Mouse (Mus musculus) forebrain, embryonic 14.5 days (tissue): ENCODE results near the gene Sez6l2. TPM values are rescaled to one million over a fixed set of nuclear protein-coding genes. Genes with fewer than 3 reads are reported as not detected.
A peak's percentile ranks its signal among the peaks of the same experiment; 100 is the strongest.

ENCODE experiments used
- ATAC-seq: fragments of 200-750 bp; cut with Nextera tagmentation; 2 replicates; pipeline ENCODE4 v1.8.0; 2017; ENCODE audit warnings: mild to moderate bottlenecking, moderate library complexity
- DNase-seq: peaks from one replicate; pipeline ENCODE4 v3.0.0-alpha.2; 2015; ENCODE audit warnings: low spot score
- H3K27ac ChIP-seq: fragments of 300-500 bp; sonication (generic); 2 replicates; pipeline ENCODE4 v1.5.1; 2014; ENCODE audit warnings: low read depth, mild to moderate bottlenecking, control low read depth, low read length, moderate library complexity
- H3K27me3 ChIP-seq: fragments of 300-500 bp; sonication (generic); replicated peaks from 2 replicates; pipeline ENCODE4 v1.6.1; 2014; ENCODE audit warnings: low read length, control low read depth, mixed read lengths; ENCODE audit not compliant: control insufficient read depth, insufficient read depth
- H3K36me3 ChIP-seq: fragments of 300-500 bp; sonication (generic); 2 replicates; pipeline ENCODE4 v1.6.1; 2014; ENCODE audit warnings: low read length, control low read depth; ENCODE audit not compliant: control insufficient read depth, insufficient read depth
- H3K4me1 ChIP-seq: fragments of 300-500 bp; sonication (generic); 2 replicates; pipeline ENCODE4 v1.6.1; 2014; ENCODE audit warnings: antibody characterized with exemption, low read length, control low read depth; ENCODE audit not compliant: control insufficient read depth, insufficient read depth
- H3K4me2 ChIP-seq: fragments of 300-500 bp; sonication (generic); 2 replicates; pipeline ENCODE4 v1.6.1; 2014; ENCODE audit warnings: mild to moderate bottlenecking, control low read depth, low read length
- H3K4me3 ChIP-seq: fragments of 300-500 bp; sonication (generic); 2 replicates; pipeline ENCODE4 v1.5.1; 2014; ENCODE audit warnings: low read depth, low read length, control low read depth
- H3K9ac ChIP-seq: fragments of 300-500 bp; sonication (generic); 2 replicates; pipeline ENCODE4 v1.6.1; 2014; ENCODE audit warnings: mild to moderate bottlenecking, low read length, control low read depth, moderate library complexity
- H3K9me3 ChIP-seq: fragments of 300-500 bp; sonication (generic); replicated peaks from 2 replicates; pipeline ENCODE4 v1.6.1; 2016; ENCODE audit warnings: low read length, control low read depth, mixed read lengths; ENCODE audit not compliant: control insufficient read depth
- WGBS: fragments of 180-500 bp; shearing (Covaris S2); extraction: QIAGEN DNeasy Blood & Tissue Kit; methylation state at CpG from one replicate; pipeline ENCODE4 v1.1.7; 2014; 5-methylcytosine and 5-hydroxymethylcytosine counted together
- polyA plus RNA-seq: library from polyadenylated mRNA; unstranded; fragments of >200 nt; fragmentation: Nextera tagmentation; extraction: Ambion mirVana; gene quantifications from 2 replicates; pipeline ENCODE4 v1.2.1, GENCODE M21; 2014

Sez6l2 gene
- polyA plus RNA-seq, 1 experiment from 2014 or later = 34.6 TPM

- WGBS = 80% methylated on average over 11 of the region's 11 CpGs
- Histone ChIP-seq H3K4me2 (peak within 1 kb of the TSS; percentile 96; the same call in 1 of the 2 replicates), H3K27ac (no peak within 1 kb of the TSS), H3K4me3 (peak within 1 kb of the TSS; percentile 73), H3K4me1 (peaks cover 22% of the 10 kb centered on the region), H3K27me3 (no peaks in the 10 kb centered on the region), H3K36me3 (peaks cover 38% of the 10 kb centered on the region), H3K9ac (peak within 1 kb of the TSS; percentile 41), H3K9me3 (no peaks in the 10 kb centered on the region)
- ATAC-seq = no peak
- DNase-seq = no peak
Measured at GRCm38 (mm10) chr7:127014320-127014719, 64.0 kb downstream of the Sez6l2 start, which contains the start of gene Mvp. Gene Mvp, minus strand, starts transcription at chr7:127014621.

- Histone ChIP-seq H3K27me3 (no peaks in the 10 kb centered on the region), H3K27ac (no peak overlapping the region), H3K4me1 (peaks cover 24% of the 10 kb centered on the region), H3K36me3 (peaks cover 38% of the 10 kb centered on the region), H3K9ac (0 out of 2 replicates have a peak overlapping the region, but pooled peaks have one; percentile 25), H3K9me3 (no peaks in the 10 kb centered on the region), H3K4me3 (no peak overlapping the region), H3K4me2 (no peak overlapping the region)
- ATAC-seq (no peak), DNase-seq (no peak)
- WGBS = 90% methylated on average over 12 of the region's 12 CpGs
Measured at GRCm38 (mm10) chr7:127014993-127015392, 64.6 kb downstream of the Sez6l2 start.

DNA sequence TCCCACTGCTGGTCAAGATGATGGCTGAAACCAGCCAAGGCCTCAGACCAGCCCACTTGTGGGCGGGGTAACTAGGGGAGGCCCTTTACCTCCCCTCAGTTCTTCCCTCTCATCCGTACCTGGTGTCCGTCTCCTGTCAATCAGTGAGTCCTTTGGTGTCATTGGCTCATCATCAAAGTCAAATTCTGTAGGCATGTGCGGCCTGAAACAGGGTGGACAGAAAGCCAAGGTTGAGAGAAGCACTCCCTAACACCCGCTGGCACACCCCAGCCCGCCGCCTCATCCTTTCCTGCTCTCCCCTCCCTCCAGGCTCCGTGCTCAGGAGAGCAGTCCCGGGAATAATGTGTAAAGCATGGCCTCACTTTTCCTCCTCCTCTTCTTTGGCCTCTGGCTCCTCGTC lies 65.7 kb downstream of the Sez6l2 start:
- Histone ChIP-seq H3K4me3 (peak overlapping the region; percentile 73), H3K9ac (peak overlapping the region; percentile 88), H3K27ac (peak overlapping the region; percentile 93), H3K4me2 (peak overlapping the region; percentile 96), H3K4me1 (peaks cover 30% of the 10 kb centered on the region), H3K27me3 (no peaks in the 10 kb centered on the region), H3K9me3 (no peaks in the 10 kb centered on the region), H3K36me3 (peaks cover 38% of the 10 kb centered on the region)
- DNase-seq (peak; percentile 37), ATAC-seq (no peak)
- WGBS = 3% methylated on average over 10 of the region's 10 CpGs

GRCm38 (mm10) chr7:127016481-127016485 lies 65.9 kb downstream of the Sez6l2 start, which contains the start of gene Pagr1b:
Gene Pagr1b, minus strand, starts transcription at chr7:127016484.
- Histone ChIP-seq H3K9ac (peak within 1 kb of the TSS; percentile 88), H3K4me2 (peak within 1 kb of the TSS; percentile 96), H3K9me3 (no peaks in the 10 kb centered on the region), H3K27me3 (no peaks in the 10 kb centered on the region), H3K4me3 (peak within 1 kb of the TSS; percentile 73), H3K27ac (peak within 1 kb of the TSS; percentile 93), H3K36me3 (peaks cover 38% of the 10 kb centered on the region), H3K4me1 (peaks cover 31% of the 10 kb centered on the region)
- ATAC-seq (no peak), DNase-seq (no peak)

- Histone ChIP-seq H3K9me3 (no peaks in the 10 kb centered on the region), H3K9ac (peak overlapping the region; percentile 88), H3K27me3 (no peaks in the 10 kb centered on the region), H3K27ac (peak overlapping the region; percentile 93), H3K4me2 (peak overlapping the region; percentile 96), H3K4me3 (peak overlapping the region; percentile 73), H3K4me1 (peaks cover 33% of the 10 kb centered on the region), H3K36me3 (peaks cover 38% of the 10 kb centered on the region)
- 1% methylated on average over 22 of the region's 22 CpGs for WGBS
- peak; percentile 29 for ATAC-seq
- no peak for DNase-seq
Measured at GRCm38 (mm10) chr7:127016486-127016938, 66.1 kb downstream of the Sez6l2 start.

GRCm38 (mm10) chr7:127016971-127017949 lies 66.9 kb downstream of the Sez6l2 start, which contains the start of gene Pagr1a:
Gene Pagr1a, minus strand, starts transcription at chr7:127017352.
- Histone ChIP-seq H3K9me3 (no peaks in the 10 kb centered on the region), H3K36me3 (peaks cover 45% of the 10 kb centered on the region), H3K4me1 (peaks cover 33% of the 10 kb centered on the region), H3K4me3 (peak within 1 kb of the TSS; percentile 73), H3K27ac (peak within 1 kb of the TSS; percentile 93), H3K27me3 (no peaks in the 10 kb centered on the region), H3K4me2 (peak within 1 kb of the TSS; percentile 96), H3K9ac (peak within 1 kb of the TSS; percentile 88)
- ATAC-seq (peak; percentile 85), DNase-seq (peak; percentile 100)
- 1% methylated on average over 39 of the region's 39 CpGs for WGBS

DNA sequence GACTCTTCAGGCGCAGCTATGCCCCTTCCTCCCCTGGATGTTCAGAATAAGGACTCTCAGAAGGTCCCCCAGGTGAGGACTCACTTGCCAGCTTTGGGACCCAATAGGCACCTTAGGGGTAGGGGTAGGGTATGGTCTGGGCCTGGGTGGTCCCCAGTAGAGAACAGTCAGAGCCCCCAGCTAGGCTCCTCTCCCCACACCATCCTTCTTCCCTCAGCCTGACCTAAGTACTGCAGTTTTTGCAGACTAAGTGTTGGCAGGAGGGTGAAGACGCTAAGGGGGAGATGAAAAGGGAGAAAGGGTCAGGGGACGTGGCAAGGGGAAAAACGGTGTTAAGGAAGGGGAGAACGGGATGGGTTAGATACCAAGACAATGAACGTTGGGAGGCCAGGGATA lies 67.6 kb downstream of the Sez6l2 start:
- Histone ChIP-seq H3K9me3 (no peaks in the 10 kb centered on the region), H3K4me2 (peak overlapping the region; percentile 96), H3K27ac (peak overlapping the region; percentile 75), H3K4me3 (no peak overlapping the region; the same call in 1 of the 2 replicates), H3K9ac (peak overlapping the region; percentile 22), H3K36me3 (peaks cover 45% of the 10 kb centered on the region), H3K27me3 (no peaks in the 10 kb centered on the region), H3K4me1 (peaks cover 37% of the 10 kb centered on the region)
- ATAC-seq (no peak), DNase-seq (no peak)
- WGBS = 62% methylated on average over 6 of the region's 6 CpGs

GRCm38 (mm10) chr7:127018416-127019305 lies 68.3 kb downstream of the Sez6l2 start:
- Histone ChIP-seq H3K4me2 (peak overlapping the region; percentile 96; the same call in 1 of the 2 replicates), H3K27ac (peak overlapping the region; percentile 75), H3K36me3 (peaks cover 45% of the 10 kb centered on the region), H3K4me1 (peaks cover 44% of the 10 kb centered on the region), H3K9ac (peak overlapping the region; percentile 22; the same call in 1 of the 2 replicates), H3K9me3 (no peaks in the 10 kb centered on the region), H3K27me3 (no peaks in the 10 kb centered on the region), H3K4me3 (no peak overlapping the region; the same call in 1 of the 2 replicates)
- no peak for ATAC-seq
- no peak for DNase-seq
- 90% methylated on average over 15 of the region's 15 CpGs for WGBS
